Mouse (Mus musculus) C2C12 (cell line): ENCODE results near the gene Ralb.

Experiments
- CEBPB ChIP-seq: IDR thresholded peaks from one replicate; pipeline ENCODE4 v1.6.1; 2011; ENCODE audit warnings: low read depth, mild to moderate bottlenecking, control low read depth, moderate library complexity
- CTCF ChIP-seq: IDR thresholded peaks from one replicate; pipeline ENCODE4 v1.5.1; 2011; ENCODE audit not compliant: control insufficient read depth, insufficient read depth, insufficient read length
- FOSL1 ChIP-seq: IDR thresholded peaks from one replicate; pipeline ENCODE4 v1.8.0; 2011; ENCODE audit warnings: mild to moderate bottlenecking, low read length; ENCODE audit not compliant: poor library complexity, insufficient read depth, severe bottlenecking
- MAX ChIP-seq: IDR thresholded peaks from one replicate; pipeline ENCODE4 v1.6.1; 2011; ENCODE audit warnings: mild to moderate bottlenecking, control low read depth
- MYOD1 ChIP-seq: IDR thresholded peaks from one replicate; pipeline ENCODE4 v1.6.1; 2011; ENCODE audit warnings: low read depth; ENCODE audit not compliant: control insufficient read depth, insufficient read length
- MYOG ChIP-seq: IDR thresholded peaks from one replicate; pipeline ENCODE4 v1.6.1; 2011; ENCODE audit not compliant: control insufficient read depth, insufficient read length; ENCODE audit errors: extremely low read depth
- USF1 ChIP-seq: IDR thresholded peaks from one replicate; pipeline ENCODE4 v1.6.1; 2011; ENCODE audit warnings: low read depth, mild to moderate bottlenecking, control low read depth, moderate library complexity

DNA sequence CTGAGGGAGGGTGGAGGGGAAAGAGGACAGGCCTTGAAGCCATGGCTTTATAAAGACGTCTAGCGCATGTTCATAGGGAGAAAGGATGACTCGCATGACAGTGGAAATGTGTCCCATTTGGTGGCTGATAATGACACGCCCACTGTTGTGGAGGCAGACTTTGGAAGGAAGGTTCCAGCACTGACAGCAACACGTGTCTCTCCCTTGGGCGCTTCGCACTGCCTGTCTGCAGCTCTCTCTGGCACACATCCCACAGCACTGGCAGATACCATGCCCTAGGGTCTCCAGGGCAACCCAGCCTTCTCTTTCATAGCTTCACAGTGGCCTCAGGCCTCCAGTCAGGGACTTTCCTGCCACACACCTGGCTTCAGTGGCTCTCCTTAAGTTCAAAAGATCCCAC, 13.5 kb upstream of the Ralb start:
- TF ChIP-seq CTCF = no peak
- no peak for TF ChIP-seq MYOG
- TF ChIP-seq USF1 = no peak
- no peak for TF ChIP-seq MAX
- no peak for TF ChIP-seq MYOD1
- no peak for TF ChIP-seq CEBPB
- no peak for TF ChIP-seq FOSL1
